Mouse (Mus musculus): ENCODE measurements at regions not wholly inside any gene's neighbourhood (a gene's known extent, or its start where the extent isn't known, plus 50 kb on each side); places are given as distances from the start of the nearest gene placed in this dataset.

GRCm38 (mm10) chr9:61484391-61484790 is 112.2 kb downstream of the Tle3 start:
- DNase-seq, result peak; percentile 64

DNA sequence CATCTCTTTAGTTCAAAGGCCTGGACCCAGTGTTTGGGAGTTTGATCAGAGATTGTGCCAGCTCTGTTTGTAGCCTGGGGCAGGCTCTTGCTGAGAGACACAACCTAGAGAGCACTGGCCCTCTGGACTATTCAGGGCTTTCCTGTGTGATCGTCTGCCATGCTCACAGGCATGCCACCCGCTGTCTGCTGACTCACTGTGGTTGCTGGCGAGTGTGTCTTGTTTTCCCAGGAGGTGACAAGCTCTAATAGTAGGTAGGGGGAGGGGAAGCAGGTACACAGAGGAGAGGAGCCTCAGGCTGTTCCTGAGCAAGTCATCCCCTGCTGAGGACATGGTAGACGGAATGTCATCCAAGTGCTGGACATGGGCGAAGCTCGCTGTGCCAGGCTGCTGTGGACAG is 107.5 kb downstream of the Tle3 start:
- no peak for DNase-seq

GRCm38 (mm10) chr9:61478862-61479261 is 106.7 kb downstream of the Tle3 start:
- peak; percentile 17 for DNase-seq

DNA sequence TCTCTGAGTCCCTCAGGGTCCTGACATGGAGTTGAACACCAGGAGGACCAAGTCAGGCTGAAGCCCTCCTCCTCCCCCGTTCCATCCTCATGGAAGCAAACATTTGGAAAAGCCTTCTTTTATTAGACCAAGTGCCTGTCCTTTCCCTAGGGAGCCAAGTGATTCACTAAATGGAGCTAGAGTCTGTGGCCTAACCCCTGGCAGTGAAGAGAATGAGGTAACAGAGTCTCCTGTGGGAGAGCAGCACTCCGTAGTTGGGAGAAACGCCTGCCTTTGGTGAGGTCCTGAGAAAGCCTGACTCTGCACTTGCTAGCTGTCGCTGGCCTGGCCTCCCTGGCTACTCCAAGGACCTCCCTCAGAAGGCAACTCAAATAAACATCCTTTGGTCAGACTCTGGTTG is 104.2 kb downstream of the Tle3 start:
- DNase-seq, result no peak

DNA sequence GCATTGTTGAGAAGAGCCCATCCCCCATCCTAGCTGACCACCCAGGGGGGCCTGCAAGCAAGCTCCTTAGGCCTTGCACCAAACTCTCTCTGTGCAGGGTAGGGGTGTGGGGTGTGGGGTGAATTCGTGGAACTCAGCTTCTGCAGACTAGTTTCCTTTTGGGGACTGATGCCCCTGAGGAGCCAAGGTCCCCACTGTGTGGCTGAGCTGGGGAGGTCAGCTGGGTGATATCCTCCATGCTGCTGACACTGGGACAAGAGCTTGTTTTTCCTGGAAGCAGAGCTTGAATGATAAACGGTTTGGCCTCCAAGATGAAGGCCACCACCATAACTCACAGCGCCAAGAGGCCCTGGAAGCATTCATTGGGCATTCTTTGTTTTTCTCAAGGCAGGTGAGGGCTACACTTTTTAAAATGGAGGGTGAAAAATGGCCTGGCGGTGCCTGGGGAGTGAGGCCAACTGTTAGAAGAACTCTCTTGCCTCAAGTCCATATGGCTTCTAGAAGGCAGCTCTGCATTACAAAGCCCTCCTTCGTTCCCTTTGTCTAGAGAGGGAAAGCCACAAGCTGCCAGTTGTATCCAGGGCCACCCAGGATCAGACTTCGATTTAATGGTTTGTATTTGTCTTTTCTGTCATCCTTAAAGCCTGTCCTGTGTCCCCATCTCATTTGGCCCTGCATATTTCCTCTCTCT is 98.8 kb downstream of the Tle3 start:
- DNase-seq, result no peak

DNA sequence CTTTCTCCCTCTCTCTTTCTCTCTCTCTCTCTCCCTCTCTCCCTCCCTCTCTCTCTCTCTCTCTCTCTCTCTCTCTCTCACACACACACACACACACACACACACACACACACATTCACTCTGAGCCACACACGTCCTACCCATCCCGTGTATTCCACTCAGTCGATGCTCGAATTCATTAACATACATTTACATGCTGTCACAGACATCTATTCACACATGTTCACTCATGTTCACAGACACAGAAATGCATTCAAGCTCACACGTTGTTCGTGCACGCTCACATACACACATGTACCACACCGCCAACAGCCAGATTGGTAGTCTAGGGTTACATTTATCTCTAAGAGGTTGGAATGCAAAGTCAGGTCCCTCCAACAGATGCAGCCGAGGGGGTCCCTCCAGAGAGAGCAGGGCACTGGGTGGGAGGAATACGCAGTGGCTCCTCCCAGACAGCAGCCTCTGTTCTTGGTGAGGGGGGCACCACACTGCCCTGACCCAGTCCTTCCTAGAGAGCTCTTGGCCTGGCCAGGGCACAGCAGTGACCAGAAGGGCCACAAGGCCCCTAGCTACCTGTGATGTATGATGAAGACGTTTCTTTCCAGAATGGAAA is 96.8 kb downstream of the Tle3 start:
- DNase-seq, result no peak

GRCm38 (mm10) chr9:61468368-61468848 is 96.2 kb downstream of the Tle3 start:
- DNase-seq, result no peak
